Mouse (Mus musculus): ENCODE measurements around the gene Afm. TPM values are rescaled to one million over a fixed set of nuclear protein-coding genes. Genes with fewer than 3 reads are reported as not detected.
A peak's percentile ranks its signal among the peaks of the same experiment; 100 is the strongest.

Afm gene
- 11.6 and 12.8 TPM in 2 replicates for polyA plus RNA-seq (2015; fragmentation: Nextera tagmentation; extraction: Ambion mirVana)

GRCm38 (mm10) chr5:90518356-90519100 lies at the start of gene Afm:
Gene Afm, plus strand, starts transcription at chr5:90518932.
- no peaks in the 10 kb centered on the region for H3K27me3 ChIP-seq (ENCODE audit: insufficient read depth, low read length)
- peak within 1 kb of the TSS; percentile 91 for H3K27ac ChIP-seq (ENCODE audit: low read length)

GRCm38 (mm10) chr5:90470836-90471235 lies 47.9 kb upstream of the Afm start:
- ATAC-seq (ENCODE audit: low FRiP score, low TSS enrichment) = no peak
- no peaks in the 10 kb centered on the region for H3K36me3 ChIP-seq (ENCODE audit: insufficient read depth, low read length)
- H3K27me3 ChIP-seq (ENCODE audit: insufficient read depth, low read length) = 0 out of 2 replicates have a peak, but pooled peaks cover 2% of the 10 kb centered on the region
- no peak overlapping the region for H3K9ac ChIP-seq (replicated peaks; ENCODE audit: low read length)
- no peaks in the 10 kb centered on the region for H3K9me3 ChIP-seq (ENCODE audit: low read length)
- no peak overlapping the region for H3K4me3 ChIP-seq (ENCODE audit: low read length)
- H3K27ac ChIP-seq (ENCODE audit: low read length) = no peak overlapping the region
- 85% methylated on average over 3 of the region's 3 CpGs for WGBS
- H3K4me2 ChIP-seq (replicated peaks; ENCODE audit: low read depth, low read length) = no peak overlapping the region
- peaks cover 7% of the 10 kb centered on the region; the same call in 1 of the 2 replicates for H3K4me1 ChIP-seq (ENCODE audit: insufficient read depth, low read length)

More at GRCm38 (mm10) chr5:90518356-90519100, at the start of gene Afm:
- H3K4me3 ChIP-seq (ENCODE audit: low read length) = 0 out of 2 replicates have a peak within 1 kb of the TSS, but pooled peaks have one; percentile 11
- H3K4me2 ChIP-seq (replicated peaks; ENCODE audit: low read depth, low read length) = 0 out of 2 replicates have a peak within 1 kb of the TSS, but pooled peaks have one; percentile 23
- H3K9ac ChIP-seq (replicated peaks; ENCODE audit: low read length) = no peak within 1 kb of the TSS
- H3K36me3 ChIP-seq (ENCODE audit: insufficient read depth, low read length) = no peaks in the 10 kb centered on the region
- ATAC-seq (ENCODE audit: low FRiP score, low TSS enrichment) = peak; percentile 87
- H3K4me1 ChIP-seq (ENCODE audit: insufficient read depth, low read length) = no peaks in the 10 kb centered on the region
- H3K9me3 ChIP-seq (ENCODE audit: low read length) = no peaks in the 10 kb centered on the region
- WGBS = 60% methylated on average over 6 of the region's 6 CpGs

- H3K9ac ChIP-seq (replicated peaks; ENCODE audit: low read length) = no peak overlapping the region
- no peak for ATAC-seq (ENCODE audit: low FRiP score, low TSS enrichment)
- no peak overlapping the region for H3K27ac ChIP-seq (ENCODE audit: low read length)
- H3K4me1 ChIP-seq (ENCODE audit: insufficient read depth, low read length) = no peaks in the 10 kb centered on the region
- 84% methylated on average over 4 of the region's 4 CpGs for WGBS
- no peak overlapping the region for H3K4me2 ChIP-seq (replicated peaks; ENCODE audit: low read depth, low read length)
- 0 out of 2 replicates have a peak, but pooled peaks cover 2% of the 10 kb centered on the region for H3K27me3 ChIP-seq (ENCODE audit: insufficient read depth, low read length)
- no peaks in the 10 kb centered on the region for H3K36me3 ChIP-seq (ENCODE audit: insufficient read depth, low read length)
- no peaks in the 10 kb centered on the region for H3K9me3 ChIP-seq (ENCODE audit: low read length)
- no peak overlapping the region for H3K4me3 ChIP-seq (ENCODE audit: low read length)
Observed at GRCm38 (mm10) chr5:90473902-90474301, 44.8 kb upstream of the Afm start.

- 0 out of 2 replicates have a peak, but pooled peaks cover 2% of the 10 kb centered on the region for H3K27me3 ChIP-seq (ENCODE audit: insufficient read depth, low read length)
- no peaks in the 10 kb centered on the region for H3K36me3 ChIP-seq (ENCODE audit: insufficient read depth, low read length)
- no peak overlapping the region for H3K27ac ChIP-seq (ENCODE audit: low read length)
- 73% methylated on average over 5 of the region's 5 CpGs for WGBS
- ATAC-seq (ENCODE audit: low FRiP score, low TSS enrichment) = peak; percentile 57; the same call in 1 of the 2 replicates
- no peak overlapping the region for H3K9ac ChIP-seq (replicated peaks; ENCODE audit: low read length)
- no peaks in the 10 kb centered on the region for H3K9me3 ChIP-seq (ENCODE audit: low read length)
- H3K4me2 ChIP-seq (replicated peaks; ENCODE audit: low read depth, low read length) = no peak overlapping the region
- no peak overlapping the region for H3K4me3 ChIP-seq (ENCODE audit: low read length)
- H3K4me1 ChIP-seq (ENCODE audit: insufficient read depth, low read length) = no peaks in the 10 kb centered on the region
Observed at GRCm38 (mm10) chr5:90474369-90474768, 44.4 kb upstream of the Afm start.

DNA sequence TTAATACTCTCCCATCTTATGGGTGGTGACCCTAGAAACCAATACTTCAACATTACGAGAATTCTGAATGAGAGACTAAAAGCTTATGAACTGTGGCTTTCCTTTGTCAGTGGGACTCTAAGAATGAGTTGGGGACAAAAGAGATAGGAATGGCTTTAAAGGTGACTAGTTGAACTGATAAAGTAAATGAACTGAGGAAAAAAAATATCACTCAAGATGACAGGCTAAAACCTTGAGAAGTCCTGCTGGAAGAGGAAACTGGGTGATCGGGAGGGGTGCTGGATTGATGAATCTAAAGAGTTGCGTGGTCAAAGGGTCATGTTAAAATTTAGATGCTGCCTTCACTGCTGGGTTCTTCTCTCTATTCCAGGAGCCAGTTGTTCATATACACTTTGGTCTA lies 42.0 kb upstream of the Afm start:
- Histone ChIP-seq H3K36me3 (ENCODE audit: insufficient read depth, low read length) (no peaks in the 10 kb centered on the region), H3K4me1 (ENCODE audit: insufficient read depth, low read length) (no peaks in the 10 kb centered on the region), H3K9me3 (ENCODE audit: low read length) (no peaks in the 10 kb centered on the region), H3K9ac (replicated peaks; ENCODE audit: low read length) (no peak overlapping the region), H3K4me3 (ENCODE audit: low read length) (no peak overlapping the region), H3K4me2 (replicated peaks; ENCODE audit: low read depth, low read length) (no peak overlapping the region), H3K27ac (ENCODE audit: low read length) (no peak overlapping the region), H3K27me3 (ENCODE audit: insufficient read depth, low read length) (no peaks in the 10 kb centered on the region)
- ATAC-seq (ENCODE audit: low FRiP score, low TSS enrichment) = no peak
- 70% methylated on average over 3 of the region's 3 CpGs for WGBS

DNA sequence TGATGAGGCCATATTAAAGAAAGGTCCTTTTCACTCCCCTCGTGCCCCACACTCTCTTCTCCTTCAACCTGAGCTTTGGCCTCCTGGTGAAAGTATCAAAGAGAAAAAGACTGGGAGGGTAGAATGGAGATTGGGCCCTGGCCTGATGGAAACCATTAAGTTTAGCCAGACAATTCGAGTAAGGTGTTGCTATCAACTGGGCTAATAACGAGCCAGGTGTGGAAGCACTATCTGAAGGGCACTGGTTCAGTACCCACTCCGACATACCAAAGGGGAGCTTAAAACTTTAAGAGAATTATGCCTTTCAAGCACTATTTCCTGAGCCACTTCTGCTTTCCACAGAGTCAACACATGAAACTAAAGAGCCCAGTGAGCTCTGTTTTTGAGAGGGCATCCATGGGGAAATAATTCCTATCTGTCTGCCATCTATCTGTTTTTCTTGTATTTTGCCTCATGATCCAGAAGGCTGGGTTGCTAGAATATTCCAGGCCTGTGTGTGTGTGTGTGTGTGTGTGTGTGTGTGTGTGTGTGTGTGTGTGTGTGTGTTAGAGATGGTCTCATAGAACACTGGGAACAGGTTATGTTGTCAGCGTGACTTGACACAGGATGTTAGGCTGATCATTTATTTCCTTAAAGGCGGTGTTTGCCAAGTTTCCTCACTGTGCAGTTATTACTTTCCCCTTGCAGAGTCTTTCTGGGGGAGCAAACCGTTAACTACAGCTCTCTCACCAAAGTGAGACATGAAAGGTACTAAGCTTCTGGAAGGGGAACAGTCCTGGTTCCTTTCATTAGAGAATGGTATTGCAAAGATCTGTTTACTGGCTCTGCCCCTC lies 41.2 kb upstream of the Afm start:
- no peak for ATAC-seq (ENCODE audit: low FRiP score, low TSS enrichment)

GRCm38 (mm10) chr5:90478886-90479285 lies 39.8 kb upstream of the Afm start:
- no peaks in the 10 kb centered on the region for H3K36me3 ChIP-seq (ENCODE audit: insufficient read depth, low read length)
- no peak overlapping the region for H3K27ac ChIP-seq (ENCODE audit: low read length)
- no peak overlapping the region for H3K9ac ChIP-seq (replicated peaks; ENCODE audit: low read length)
- no peaks in the 10 kb centered on the region for H3K27me3 ChIP-seq (ENCODE audit: insufficient read depth, low read length)
- ATAC-seq (ENCODE audit: low FRiP score, low TSS enrichment) = no peak
- no peaks in the 10 kb centered on the region for H3K9me3 ChIP-seq (ENCODE audit: low read length)
- 88% methylated on average over 1 of the region's 1 CpGs for WGBS
- no peak overlapping the region for H3K4me3 ChIP-seq (ENCODE audit: low read length)
- no peaks in the 10 kb centered on the region for H3K4me1 ChIP-seq (ENCODE audit: insufficient read depth, low read length)
- no peak overlapping the region for H3K4me2 ChIP-seq (replicated peaks; ENCODE audit: low read depth, low read length)

More for the DNA sequence above, 41.2 kb upstream of the Afm start:
- Histone ChIP-seq H3K9me3 (ENCODE audit: low read length) (no peaks in the 10 kb centered on the region), H3K9ac (replicated peaks; ENCODE audit: low read length) (no peak overlapping the region), H3K27ac (ENCODE audit: low read length) (no peak overlapping the region), H3K4me1 (ENCODE audit: insufficient read depth, low read length) (no peaks in the 10 kb centered on the region), H3K4me3 (ENCODE audit: low read length) (no peak overlapping the region), H3K36me3 (ENCODE audit: insufficient read depth, low read length) (no peaks in the 10 kb centered on the region), H3K4me2 (replicated peaks; ENCODE audit: low read depth, low read length) (no peak overlapping the region), H3K27me3 (ENCODE audit: insufficient read depth, low read length) (no peaks in the 10 kb centered on the region)
- 70% methylated on average over 7 of the region's 7 CpGs for WGBS

- ATAC-seq (ENCODE audit: low FRiP score, low TSS enrichment) = no peak
- 84% methylated on average over 7 of the region's 7 CpGs for WGBS
Observed at GRCm38 (mm10) chr5:90485597-90485996, 33.1 kb upstream of the Afm start.

GRCm38 (mm10) chr5:90488323-90488722 lies 30.4 kb upstream of the Afm start:
- no peak for ATAC-seq (ENCODE audit: low FRiP score, low TSS enrichment)
- no peak overlapping the region for H3K9ac ChIP-seq (replicated peaks; ENCODE audit: low read length)
- 86% methylated on average over 7 of the region's 7 CpGs for WGBS
- no peaks in the 10 kb centered on the region for H3K27me3 ChIP-seq (ENCODE audit: insufficient read depth, low read length)
- H3K4me2 ChIP-seq (replicated peaks; ENCODE audit: low read depth, low read length) = no peak overlapping the region
- no peak overlapping the region for H3K27ac ChIP-seq (ENCODE audit: low read length)
- H3K36me3 ChIP-seq (ENCODE audit: insufficient read depth, low read length) = no peaks in the 10 kb centered on the region
- 0 out of 2 replicates have a peak, but pooled peaks cover 4% of the 10 kb centered on the region for H3K4me1 ChIP-seq (ENCODE audit: insufficient read depth, low read length)
- H3K4me3 ChIP-seq (ENCODE audit: low read length) = no peak overlapping the region
- no peaks in the 10 kb centered on the region for H3K9me3 ChIP-seq (ENCODE audit: low read length)

More at GRCm38 (mm10) chr5:90485597-90485996, 33.1 kb upstream of the Afm start:
- no peaks in the 10 kb centered on the region for H3K36me3 ChIP-seq (ENCODE audit: insufficient read depth, low read length)
- H3K9me3 ChIP-seq (ENCODE audit: low read length) = no peaks in the 10 kb centered on the region
- H3K4me3 ChIP-seq (ENCODE audit: low read length) = no peak overlapping the region
- no peaks in the 10 kb centered on the region for H3K27me3 ChIP-seq (ENCODE audit: insufficient read depth, low read length)
- no peak overlapping the region for H3K4me2 ChIP-seq (replicated peaks; ENCODE audit: low read depth, low read length)
- H3K27ac ChIP-seq (ENCODE audit: low read length) = no peak overlapping the region
- no peak overlapping the region for H3K9ac ChIP-seq (replicated peaks; ENCODE audit: low read length)
- no peaks in the 10 kb centered on the region for H3K4me1 ChIP-seq (ENCODE audit: insufficient read depth, low read length)
